Mouse (Mus musculus): ENCODE results near the gene Tfec.

Tfec gene

GRCm38 (mm10) chr6:16898251-16898862 is at the start of gene Tfec:
Gene Tfec, minus strand, starts transcription at chr6:16898441.
- no peak for DNase-seq

- no peak for DNase-seq
These were observed 49.6 kb upstream of the Tfec start for GRCm38 (mm10) chr6:16947837-16948236.

GRCm38 (mm10) chr6:16943513-16943912 is 45.3 kb upstream of the Tfec start:
- no peak for DNase-seq

- DNase-seq, result no peak
These were observed 44.2 kb upstream of the Tfec start for GRCm38 (mm10) chr6:16942433-16942832.

- no peak for DNase-seq
These were observed 32.8 kb upstream of the Tfec start for GRCm38 (mm10) chr6:16931059-16931458.

- DNase-seq, result no peak
These were observed 21.9 kb upstream of the Tfec start for GRCm38 (mm10) chr6:16920111-16920656.

- no peak for DNase-seq
These were observed 6.4 kb downstream of the Tfec start for GRCm38 (mm10) chr6:16891819-16892218.

GRCm38 (mm10) chr6:16883537-16884307 is 14.5 kb downstream of the Tfec start:
- DNase-seq, result no peak

GRCm38 (mm10) chr6:16874021-16874542 is 24.2 kb downstream of the Tfec start:
- no peak for DNase-seq

- DNase-seq, result no peak
These were observed 28.2 kb downstream of the Tfec start for GRCm38 (mm10) chr6:16870067-16870466.

- no peak for DNase-seq
These were observed 29.9 kb downstream of the Tfec start for GRCm38 (mm10) chr6:16868314-16868713.

GRCm38 (mm10) chr6:16862753-16863508 is 35.3 kb downstream of the Tfec start:
- DNase-seq, result no peak

- DNase-seq, result no peak
These were observed 36.2 kb downstream of the Tfec start for GRCm38 (mm10) chr6:16862050-16862449.

- no peak for DNase-seq
These were observed 42.2 kb downstream of the Tfec start for GRCm38 (mm10) chr6:16855879-16856545.

- no peak for DNase-seq
These were observed 43.3 kb downstream of the Tfec start for GRCm38 (mm10) chr6:16854977-16855376.

- no peak for DNase-seq
These were observed 51.7 kb downstream of the Tfec start for GRCm38 (mm10) chr6:16846521-16846920.

GRCm38 (mm10) chr6:16835631-16836030 is 62.6 kb downstream of the Tfec start:
- no peak for DNase-seq

GRCm38 (mm10) chr6:16828304-16828703 is 69.9 kb downstream of the Tfec start:
- no peak for DNase-seq

GRCm38 (mm10) chr6:16821985-16822384 is 76.3 kb downstream of the Tfec start:
- no peak for DNase-seq

GRCm38 (mm10) chr6:16806302-16806701 is 91.9 kb downstream of the Tfec start:
- no peak for DNase-seq

GRCm38 (mm10) chr6:16797669-16798068 is 100.6 kb downstream of the Tfec start:
- peak; percentile 1 to 9 for DNase-seq

GRCm38 (mm10) chr6:16796914-16797313 is 101.3 kb downstream of the Tfec start:
- DNase-seq, result no peak

GRCm38 (mm10) chr6:16794036-16794435 is 104.2 kb downstream of the Tfec start:
- DNase-seq, result no peak
